ENCODE assay signal across 9 mouse cellular contexts in the genomic region with DNA sequence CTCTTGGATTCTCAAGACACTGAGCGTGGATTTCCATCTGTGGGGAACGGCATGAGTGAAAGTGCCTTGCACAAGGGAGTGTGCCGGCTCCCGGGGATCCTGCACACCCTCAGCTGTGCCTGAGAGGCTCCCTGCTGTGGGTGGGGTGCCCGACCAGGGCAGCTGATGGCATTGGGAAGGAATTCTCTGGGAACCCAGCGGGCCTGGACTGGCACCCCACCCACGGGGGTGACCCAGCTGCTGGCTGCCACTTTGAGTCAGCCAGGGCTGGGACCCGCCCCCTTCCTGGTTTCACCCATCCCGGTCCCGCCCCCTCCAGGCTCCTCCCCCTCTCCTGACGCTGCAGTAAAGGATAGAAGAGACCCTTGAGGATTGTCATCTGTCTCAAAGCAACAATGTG. TPM values are rescaled to one million over a fixed set of nuclear protein-coding genes. Genes with fewer than 3 reads are reported as not detected.
DNase-seq lines count a peak whose midpoint lies in the region; ATAC-seq and TF ChIP-seq lines count a peak whose summit lies in the region.
"Had no signal": no experiment of that assay in that cellular context is flagged by ENCODE, and none has a peak within 500 bp of the region (broad histone marks: within the 10 kb centered on the region; RNA-seq: fewer than 3 reads in every experiment).

No protein-coding gene starts in this region.

- TF ChIP-seq CTCF in forebrain, postnatal 0 days (IDR thresholded peaks at IDR 0.05; ENCODE audit: low read depth): no peak
- no peak for TF ChIP-seq CTCF in lung, embryonic 14.5 days (IDR thresholded peaks at IDR 0.05; ENCODE audit: low read depth)

- ATAC-seq in forebrain, postnatal 0 days: no peak
- ATAC-seq in lung, embryonic 14.5 days (ENCODE audit: insufficient read depth): no peak

- H3K27ac ChIP-seq in forebrain, embryonic 10.5 days: peak overlapping the region; percentile 44; the same call in 1 of the 2 replicates
- no peak overlapping the region for H3K27ac ChIP-seq in forebrain, postnatal 0 days (ENCODE audit: low read depth, low read length)
- no peak overlapping the region for H3K27ac ChIP-seq in lung, embryonic 14.5 days (ENCODE audit: low read depth)
- H3K27ac ChIP-seq: neural tube, embryonic 13.5 days had no signal

- DNase-seq in forebrain, embryonic 10.5 days (ENCODE audit: extremely low spot score, low spot score): no peak
- DNase-seq in forebrain, postnatal 0 days: no peak
- DNase-seq in adrenal gland, postnatal 25 days: peak; percentile 66
- peak; percentile 56 for DNase-seq in heart, postnatal 4 days
- peak; percentile 60 for DNase-seq in lung, embryonic 14.5 days
- DNase-seq in thymus, postnatal 10 days (ENCODE audit: low spot score in 2 of 2): peak; percentile 40 to 68
- DNase-seq in right cerebral cortex, postnatal 10 days (ENCODE audit: low spot score in 2 of 2): no peak
- DNase-seq in left cerebral cortex, postnatal 25 days (ENCODE audit: low spot score in 2 of 2): no peak

- 0 out of 2 replicates have a peak overlapping the region, but pooled peaks have one; percentile 6 for H3K4me3 ChIP-seq in forebrain, embryonic 10.5 days
- H3K4me3 ChIP-seq in forebrain, postnatal 0 days (ENCODE audit: low read depth, low read length): no peak overlapping the region
- no peak overlapping the region for H3K4me3 ChIP-seq in lung, embryonic 14.5 days (ENCODE audit: low read depth, low read length)
- H3K4me3 ChIP-seq: neural tube, embryonic 13.5 days had no signal

- H3K4me2 ChIP-seq in forebrain, postnatal 0 days (ENCODE audit: low read depth): no peak overlapping the region
- peak overlapping the region; percentile 39 for H3K4me2 ChIP-seq in lung, embryonic 14.5 days
- H3K4me2 ChIP-seq: neural tube, embryonic 13.5 days had no signal

- H3K27me3 ChIP-seq in forebrain, embryonic 10.5 days (ENCODE audit: poor library complexity, severe bottlenecking): peaks cover 25% of the 10 kb centered on the region
- peaks cover 14% of the 10 kb centered on the region for H3K27me3 ChIP-seq in forebrain, postnatal 0 days (ENCODE audit: insufficient read depth, low read length)
- H3K27me3 ChIP-seq in lung, embryonic 14.5 days (ENCODE audit: insufficient read depth, low read length): no peaks in the 10 kb centered on the region

- 43% methylated on average over 9 of the region's 11 CpGs for WGBS in forebrain, embryonic 10.5 days
- WGBS in forebrain, postnatal 0 days: 37% methylated on average over 11 of the region's 11 CpGs
- 30% methylated on average over 11 of the region's 11 CpGs for WGBS in lung, embryonic 14.5 days

- no peaks in the 10 kb centered on the region for H3K9me3 ChIP-seq in forebrain, embryonic 10.5 days
- H3K9me3 ChIP-seq in forebrain, postnatal 0 days (ENCODE audit: low read length): no peaks in the 10 kb centered on the region
- no peaks in the 10 kb centered on the region for H3K9me3 ChIP-seq in lung, embryonic 14.5 days (ENCODE audit: low read depth, low read length)
- H3K9me3 ChIP-seq: neural tube, embryonic 13.5 days had no signal

- intact Hi-C loops in left cerebral cortex, postnatal 25 days (cut with DNase I): no loop called here

- H3K36me3 ChIP-seq in forebrain, embryonic 10.5 days (replicated peaks): no peaks in the 10 kb centered on the region
- no peaks in the 10 kb centered on the region for H3K36me3 ChIP-seq in forebrain, postnatal 0 days (ENCODE audit: insufficient read depth)
- no peaks in the 10 kb centered on the region for H3K36me3 ChIP-seq in lung, embryonic 14.5 days (ENCODE audit: insufficient read depth)
- H3K36me3 ChIP-seq: neural tube, embryonic 13.5 days had no signal

- H3K9ac ChIP-seq in forebrain, postnatal 0 days: no peak overlapping the region
- no peak overlapping the region for H3K9ac ChIP-seq in lung, embryonic 14.5 days
- H3K9ac ChIP-seq: neural tube, embryonic 13.5 days had no signal

- peaks cover 24% of the 10 kb centered on the region for H3K4me1 ChIP-seq in forebrain, embryonic 10.5 days
- no peaks in the 10 kb centered on the region for H3K4me1 ChIP-seq in forebrain, postnatal 0 days (ENCODE audit: insufficient read depth)
- H3K4me1 ChIP-seq in lung, embryonic 14.5 days (ENCODE audit: insufficient read depth): 0 out of 2 replicates have a peak, but pooled peaks cover 9% of the 10 kb centered on the region

RNA-seq across cellular contexts. Expression of gene Itpr3, which starts 5.6 kb away (rescaled TPM):
- 1.6 TPM in 2 replicates for polyA plus RNA-seq in forebrain, embryonic 10.5 days (2016; fragmentation: Nextera tagmentation; extraction: Ambion mirVana)
- total RNA-seq in forebrain, postnatal 0 days (2014; rRNA removed): 1.8 and 2.9 TPM in 2 replicates
- polyA plus RNA-seq in forebrain, postnatal 0 days (2015; fragmentation: Nextera tagmentation; extraction: Ambion mirVana): 0.30 TPM in 2 replicates
- total RNA-seq in adrenal gland, postnatal 25 days (2021): 6.1 and 7.4 TPM in 2 replicates
- 1 to 10 TPM; 7.5 to 8.2 TPM for total RNA-seq in heart, postnatal 4 days (2021)
- polyA plus RNA-seq in lung, embryonic 14.5 days (2014; fragmentation: Nextera tagmentation; extraction: Ambion mirVana): 5.1 and 5.8 TPM in 2 replicates
- total RNA-seq in left cerebral cortex, postnatal 25 days (2021): 1 to 10 TPM; 1.9 to 2.0 TPM

RNA-seq across cellular contexts. Expression of gene Bak1, which starts 22.7 kb away (rescaled TPM):
- 3.1 and 3.4 TPM in 2 replicates for polyA plus RNA-seq in forebrain, embryonic 10.5 days (2016; fragmentation: Nextera tagmentation; extraction: Ambion mirVana)
- total RNA-seq in forebrain, postnatal 0 days (2014; rRNA removed): 36.5 and 48.1 TPM in 2 replicates
- polyA plus RNA-seq in forebrain, postnatal 0 days (2015; fragmentation: Nextera tagmentation; extraction: Ambion mirVana): 2.5 and 3.5 TPM in 2 replicates
- 35.7 and 43.8 TPM in 2 replicates for total RNA-seq in adrenal gland, postnatal 25 days (2021)
- total RNA-seq in heart, postnatal 4 days (2021): 10 to 100 TPM; 46.8 to 52.4 TPM
- 12.0 and 13.8 TPM in 2 replicates for polyA plus RNA-seq in lung, embryonic 14.5 days (2014; fragmentation: Nextera tagmentation; extraction: Ambion mirVana)
- total RNA-seq in left cerebral cortex, postnatal 25 days (2021): 10 to 100 TPM; 17.0 to 17.8 TPM

Comparison
In these comparisons a context has a peak if more than half of its experiments do, and no peak if none do; other contexts are left out.
1. DNase-seq: peak in adrenal gland, postnatal 25 days (single experiment), heart, postnatal 4 days (single experiment), lung, embryonic 14.5 days (single experiment) and thymus, postnatal 10 days (2 of 2); none in forebrain, embryonic 10.5 days (single experiment), forebrain, postnatal 0 days (single experiment), right cerebral cortex, postnatal 10 days (0 of 2) and left cerebral cortex, postnatal 25 days (0 of 2).